Mouse (Mus musculus) splenic B cell, adult 2 months (primary cell): ENCODE measurements around the gene Hmgb1.
A peak's percentile ranks its signal among the peaks of the same experiment; 100 is the strongest.

Source experiments
- DNase-seq: peaks from one replicate; pipeline ENCODE4 v3.0.0-alpha.2; 2011; ENCODE audit warnings: low read depth, low spot score
- H3K27me3 ChIP-seq: 2 replicates; pipeline ENCODE4 v1.6.1; 2012; ENCODE audit warnings: mild to moderate bottlenecking, low read length, moderate library complexity, mixed read lengths; ENCODE audit not compliant: control insufficient read depth, poor library complexity, insufficient read depth, severe bottlenecking
- H3K36me3 ChIP-seq: 2 replicates; pipeline ENCODE4 v1.6.1; 2012; ENCODE audit warnings: mild to moderate bottlenecking, low read length, moderate library complexity, mixed read lengths; ENCODE audit not compliant: control insufficient read depth, poor library complexity, insufficient read depth, severe bottlenecking

Gene Hmgb1

DNA sequence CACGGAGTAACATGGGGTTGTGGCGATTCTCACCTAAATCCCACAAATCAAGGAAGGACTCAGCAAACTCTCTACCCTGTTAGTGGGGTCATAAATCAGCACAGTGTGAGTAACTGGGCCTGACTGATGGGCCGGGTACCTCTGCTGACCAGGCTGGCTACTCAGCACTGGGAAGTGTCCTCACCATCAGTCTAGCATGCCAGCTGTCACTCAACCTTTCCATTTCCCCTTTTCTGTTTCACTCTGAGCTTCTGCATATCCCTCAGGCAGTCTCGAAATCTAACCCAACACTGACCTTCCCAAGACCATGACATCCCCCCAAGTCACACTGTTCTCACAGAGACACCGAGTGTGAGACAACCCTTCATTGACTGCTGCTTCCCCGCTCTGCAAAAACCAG lies 95.4 kb downstream of the Hmgb1 start:
- DNase-seq: peak; percentile 72
- H3K27me3 ChIP-seq: no peaks in the 10 kb centered on the region
- no peaks in the 10 kb centered on the region for H3K36me3 ChIP-seq

- H3K27me3 ChIP-seq: no peaks in the 10 kb centered on the region
- H3K36me3 ChIP-seq: no peaks in the 10 kb centered on the region
- DNase-seq: peak; percentile 28
Measured at GRCm38 (mm10) chr5:149088149-149088548, 96.1 kb downstream of the Hmgb1 start.

DNA sequence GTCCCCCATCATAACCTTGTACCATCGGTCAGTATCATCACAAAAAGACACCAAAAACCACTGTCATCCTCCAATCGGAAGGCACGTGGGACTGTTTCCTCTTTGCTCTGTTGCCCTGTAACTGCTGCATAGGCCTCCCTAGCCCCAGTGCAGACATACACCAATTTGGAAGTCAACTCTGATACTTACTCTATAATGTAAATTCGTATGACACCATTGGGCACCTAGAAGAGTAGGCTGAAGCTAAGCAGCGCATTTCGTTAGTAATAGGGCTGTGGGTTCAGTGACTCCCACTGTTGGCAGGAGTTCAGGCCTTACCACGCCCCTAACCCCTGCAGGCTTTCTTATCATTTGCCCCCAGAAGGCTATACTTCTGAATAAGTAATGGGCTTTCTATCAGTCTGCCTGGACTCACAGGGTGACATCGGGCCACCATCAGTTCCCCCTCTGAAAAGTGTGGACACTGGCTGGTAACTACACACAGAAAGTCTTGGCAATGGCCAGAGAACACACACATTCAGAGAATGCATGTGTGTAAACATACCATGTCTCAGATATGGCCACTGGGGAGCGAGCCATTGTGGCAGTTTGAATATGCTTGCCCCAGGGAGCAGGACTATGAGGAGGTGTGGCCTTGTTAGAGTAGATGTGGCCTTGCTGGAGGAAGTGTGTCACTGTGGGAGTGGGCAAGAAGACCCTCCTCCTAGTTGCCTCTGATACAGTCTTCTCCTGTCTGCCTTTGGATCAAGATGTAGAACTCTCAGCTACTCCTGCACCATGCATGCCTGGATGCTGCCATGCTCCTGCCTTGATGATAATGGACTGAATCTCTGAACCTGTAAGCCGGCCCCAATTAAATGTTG lies 97.7 kb downstream of the Hmgb1 start:
- no peaks in the 10 kb centered on the region for H3K36me3 ChIP-seq
- no peaks in the 10 kb centered on the region for H3K27me3 ChIP-seq
- no peak for DNase-seq

DNA sequence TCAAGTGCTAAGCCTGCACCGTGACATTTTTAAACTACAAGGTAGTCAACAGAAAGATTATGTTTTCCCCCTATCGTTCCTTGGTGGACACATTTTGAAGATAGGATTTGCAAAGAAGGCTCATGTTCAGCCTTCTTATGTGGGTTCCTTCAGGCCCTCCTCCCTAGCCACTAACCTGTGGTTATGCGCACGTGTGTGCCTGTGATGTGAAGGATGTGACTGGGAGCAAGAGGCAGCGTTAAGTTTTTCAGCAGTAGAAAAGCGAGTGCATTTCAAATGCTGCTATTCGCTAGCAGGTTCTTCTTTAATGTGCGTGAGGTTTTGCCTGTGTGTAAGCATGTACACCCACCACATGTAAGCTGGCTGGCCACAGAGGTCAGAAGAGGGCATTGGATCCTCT lies 103.8 kb downstream of the Hmgb1 start:
- Histone ChIP-seq H3K27me3 (no peaks in the 10 kb centered on the region), H3K36me3 (no peaks in the 10 kb centered on the region)
- DNase-seq: no peak

DNA sequence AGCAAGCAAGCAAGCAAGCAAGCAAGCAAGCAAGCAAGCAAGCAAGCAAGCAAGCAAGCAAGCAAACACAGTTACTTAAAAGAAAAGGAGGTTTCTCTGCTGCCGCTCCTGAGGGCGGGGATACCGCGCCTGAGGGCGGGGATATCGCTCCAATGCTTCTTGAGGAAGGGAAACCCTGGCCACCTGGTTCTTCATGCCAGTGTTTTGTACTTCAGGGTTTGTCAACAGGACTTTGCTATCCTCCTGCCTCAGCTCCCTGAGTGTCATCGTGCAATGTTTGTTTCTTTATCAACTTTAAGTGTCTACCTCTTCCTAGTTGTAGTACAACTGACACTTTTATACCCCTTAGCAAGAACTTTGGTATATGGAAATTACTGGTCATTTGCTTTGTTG lies 104.5 kb downstream of the Hmgb1 start:
- Histone ChIP-seq H3K27me3 (no peaks in the 10 kb centered on the region), H3K36me3 (no peaks in the 10 kb centered on the region)
- peak; percentile 34 for DNase-seq

GRCm38 (mm10) chr5:149079018-149079757 lies 105.1 kb downstream of the Hmgb1 start:
- H3K27me3 ChIP-seq: no peaks in the 10 kb centered on the region
- H3K36me3 ChIP-seq: no peaks in the 10 kb centered on the region
- no peak for DNase-seq

GRCm38 (mm10) chr5:149077136-149077535 lies 107.2 kb downstream of the Hmgb1 start:
- Histone ChIP-seq H3K27me3 (no peaks in the 10 kb centered on the region), H3K36me3 (no peaks in the 10 kb centered on the region)
- no peak for DNase-seq

GRCm38 (mm10) chr5:149071546-149071945 lies 112.7 kb downstream of the Hmgb1 start:
- no peaks in the 10 kb centered on the region for H3K36me3 ChIP-seq
- H3K27me3 ChIP-seq: no peaks in the 10 kb centered on the region
- no peak for DNase-seq

- H3K36me3 ChIP-seq: no peaks in the 10 kb centered on the region
- H3K27me3 ChIP-seq: no peaks in the 10 kb centered on the region
- no peak for DNase-seq
Measured at GRCm38 (mm10) chr5:149068745-149069144, 115.5 kb downstream of the Hmgb1 start.

- Histone ChIP-seq H3K27me3 (no peaks in the 10 kb centered on the region), H3K36me3 (no peaks in the 10 kb centered on the region)
- peak; percentile 59 for DNase-seq
Measured at GRCm38 (mm10) chr5:149068247-149068740, 116.0 kb downstream of the Hmgb1 start.

- DNase-seq: no peak
- no peaks in the 10 kb centered on the region for H3K27me3 ChIP-seq
- no peaks in the 10 kb centered on the region for H3K36me3 ChIP-seq
Measured at GRCm38 (mm10) chr5:149067501-149067961, 116.8 kb downstream of the Hmgb1 start.

GRCm38 (mm10) chr5:149062833-149063232 lies 121.5 kb downstream of the Hmgb1 start:
- no peaks in the 10 kb centered on the region for H3K36me3 ChIP-seq
- DNase-seq: no peak
- no peaks in the 10 kb centered on the region for H3K27me3 ChIP-seq

- no peak for DNase-seq
- Histone ChIP-seq H3K36me3 (peaks cover 2% of the 10 kb centered on the region; the same call in 1 of the 2 replicates), H3K27me3 (no peaks in the 10 kb centered on the region)
Measured at GRCm38 (mm10) chr5:149053352-149054168, 130.7 kb downstream of the Hmgb1 start.
